Mouse (Mus musculus) embryonic fibroblast, embryonic 13.5 days (primary cell): Measurements from ENCODE around the gene Fam168a. TPM values are rescaled to one million over a fixed set of nuclear protein-coding genes. Genes with fewer than 3 reads are reported as not detected.
"Not testable (repeated sequence)": the region's sequence is repeated elsewhere in the genome, so short reads cannot be mapped to it uniquely, and the experiment has no call there.

Experiments used
- H3K27ac ChIP-seq: 2 replicates; pipeline ENCODE4 v1.5.1; 2012; ENCODE audit warnings: low read length, control low read depth, inconsistent platforms; ENCODE audit not compliant: insufficient read depth
- H3K4me1 ChIP-seq: 2 replicates; pipeline ENCODE4 v1.6.1; 2011; ENCODE audit warnings: low read length; ENCODE audit not compliant: control insufficient read depth, insufficient read depth
- H3K4me3 ChIP-seq: 2 replicates; pipeline ENCODE4 v1.5.1; 2011; ENCODE audit warnings: mild to moderate bottlenecking, control low read depth, low read length; ENCODE audit not compliant: insufficient read depth
- CTCF ChIP-seq: IDR thresholded peaks from 2 replicates; pipeline ENCODE4 v1.5.1; 2011; ENCODE audit warnings: mild to moderate bottlenecking, control low read depth, low read length, moderate library complexity, borderline replicate concordance; ENCODE audit not compliant: insufficient read depth
- POLR2A ChIP-seq: IDR thresholded peaks from 2 replicates; pipeline ENCODE4 v1.6.1; 2011; ENCODE audit warnings: low read depth, mild to moderate bottlenecking, control low read depth, low read length, moderate library complexity
- polyA plus RNA-seq: library from polyadenylated mRNA; stranded (reverse); fragments of >200 nt; gene quantifications from 2 replicates; pipeline ENCODE4 v1.2.4, GENCODE M21; 2011; ENCODE audit warnings: low read depth; ENCODE audit not compliant: missing spikeins, insufficient read length

The Fam168a gene
- polyA plus RNA-seq, 1 experiment: 58.0 TPM

DNA sequence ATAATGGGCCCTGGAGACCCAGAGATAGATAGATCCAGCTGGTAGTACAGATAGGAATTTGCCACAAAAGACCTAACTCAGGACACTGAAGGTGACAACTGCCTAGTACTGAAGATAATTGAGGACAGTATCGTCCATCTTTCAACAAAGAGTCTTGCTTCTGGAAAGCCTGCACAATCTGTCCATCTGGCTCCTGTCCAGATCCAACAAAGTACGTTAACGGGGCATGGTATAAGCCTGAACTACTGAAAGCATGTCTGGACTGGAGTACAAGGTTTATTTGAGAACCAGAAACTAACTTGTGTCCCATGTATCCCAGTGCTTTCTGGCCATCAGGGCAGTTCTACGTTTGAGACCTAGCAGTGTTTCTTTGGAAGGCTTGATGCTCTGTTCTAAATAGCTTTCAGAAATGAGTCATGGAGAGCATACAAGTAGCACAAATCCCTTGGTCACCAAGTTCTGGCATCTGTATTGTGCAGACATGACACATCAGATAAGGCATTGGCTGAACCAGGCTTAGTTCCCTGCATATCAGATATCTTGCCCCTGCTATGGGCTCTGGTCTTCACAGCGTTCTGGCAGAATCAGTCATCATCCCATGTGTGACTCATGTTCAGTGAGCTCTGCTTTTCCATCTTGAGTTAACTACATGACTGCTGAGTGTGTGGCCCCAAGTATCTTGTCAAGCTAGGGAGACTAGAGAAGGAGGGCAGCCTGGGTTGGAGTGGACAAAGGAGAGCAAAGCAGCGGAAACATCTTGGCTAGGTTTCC lies 133.4 kb downstream of the Fam168a start:
- Histone ChIP-seq H3K4me3 (no peak overlapping the region), H3K4me1 (peaks cover 14% of the 10 kb centered on the region), H3K27ac (peak overlapping the region; percentile 69)
- TF ChIP-seq CTCF (no peak), POLR2A (no peak)

- Histone ChIP-seq H3K4me1 (peaks cover 14% of the 10 kb centered on the region), H3K4me3 (no peak overlapping the region), H3K27ac (peak overlapping the region; percentile 5; the same call in 1 of the 2 replicates)
- TF ChIP-seq CTCF: no peak
Observed at GRCm38 (mm10) chr7:100840906-100841305, 134.5 kb downstream of the Fam168a start.

DNA sequence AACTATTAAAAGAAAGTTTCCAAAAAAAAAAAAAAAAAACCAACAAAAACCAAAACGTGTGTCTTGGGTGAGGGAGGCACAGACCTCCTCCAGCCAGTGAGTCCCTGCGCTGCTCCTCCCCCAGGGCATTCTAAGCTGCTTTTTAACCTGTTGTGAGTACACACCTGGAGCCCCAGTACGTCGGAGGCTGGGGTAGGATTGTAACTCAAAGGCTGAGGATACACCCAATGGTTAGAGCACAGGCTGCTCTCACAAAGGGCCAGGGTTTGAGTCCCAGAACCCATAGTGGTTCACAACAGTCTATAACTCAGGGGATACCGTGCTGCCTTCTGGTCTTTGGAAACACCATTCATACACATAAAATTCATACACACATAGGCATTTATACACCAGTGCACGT lies 135.2 kb downstream of the Fam168a start:
- TF ChIP-seq POLR2A (no peak), CTCF (no peak)
- Histone ChIP-seq H3K27ac (no peak overlapping the region), H3K4me1 (peaks cover 14% of the 10 kb centered on the region)

GRCm38 (mm10) chr7:100842175-100842574 lies 135.7 kb downstream of the Fam168a start:
- H3K27ac ChIP-seq: no peak overlapping the region
- H3K4me3 ChIP-seq: no peak overlapping the region
- TF ChIP-seq CTCF (no peak), POLR2A (no peak)
- H3K4me1 ChIP-seq: peaks cover 14% of the 10 kb centered on the region

More for the DNA sequence above, 135.2 kb downstream of the Fam168a start:
- H3K4me3 ChIP-seq: no peak overlapping the region

GRCm38 (mm10) chr7:100843866-100844265 lies 137.4 kb downstream of the Fam168a start:
- Histone ChIP-seq H3K4me3 (no peak overlapping the region), H3K27ac (no peak overlapping the region), H3K4me1 (peaks cover 11% of the 10 kb centered on the region)
- TF ChIP-seq POLR2A (no peak), CTCF (no peak)

DNA sequence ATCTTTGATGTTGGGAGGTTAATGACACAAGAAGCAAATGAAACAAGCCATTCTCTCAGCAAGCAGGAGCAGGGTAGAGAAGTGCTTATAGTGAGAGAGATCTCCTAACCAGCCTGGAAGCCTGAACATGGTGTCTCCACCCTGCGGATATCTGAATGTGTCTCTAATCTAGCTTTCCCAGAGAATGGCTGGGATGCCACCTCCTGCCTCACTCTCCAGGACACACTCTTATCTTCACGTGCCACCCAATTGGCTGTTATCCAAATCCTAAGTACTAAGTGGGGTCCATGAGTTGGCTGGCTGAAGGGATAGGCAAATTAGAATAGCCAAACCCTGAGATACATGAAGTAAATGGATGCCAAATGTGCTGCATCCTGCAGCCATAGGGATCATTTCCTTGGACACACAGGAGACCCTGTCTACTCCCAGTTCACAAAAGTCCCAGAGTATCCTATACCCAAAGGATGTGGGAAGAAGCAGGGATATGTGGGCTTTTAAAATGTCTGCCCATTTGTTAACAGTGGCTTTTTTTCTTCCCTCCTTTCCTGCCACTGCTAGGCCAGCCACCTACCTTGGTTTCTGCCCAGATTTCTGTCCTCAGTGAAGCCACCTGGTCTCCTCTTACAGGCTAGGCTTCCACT lies 138.1 kb downstream of the Fam168a start:
- Histone ChIP-seq H3K27ac (no peak overlapping the region), H3K4me3 (no peak overlapping the region), H3K4me1 (peaks cover 7% of the 10 kb centered on the region)
- TF ChIP-seq CTCF (no peak), POLR2A (no peak)

DNA sequence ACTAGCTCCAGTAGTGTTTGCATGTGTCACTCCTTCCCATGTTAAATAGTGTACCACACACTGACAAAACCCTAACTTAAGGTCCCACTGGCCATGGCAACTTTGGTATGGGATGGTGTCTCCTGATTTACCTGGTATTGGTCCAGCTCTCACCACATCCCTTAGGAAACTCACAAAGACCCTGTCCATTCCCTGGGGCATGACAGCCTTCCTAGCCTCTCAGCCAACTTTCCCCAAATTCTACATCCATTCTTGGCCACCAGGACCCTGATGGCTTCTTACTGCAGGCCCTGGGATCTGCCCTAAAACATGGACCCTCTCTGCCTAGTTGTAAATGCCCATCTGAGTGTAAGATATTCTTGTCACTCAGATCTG lies 138.6 kb downstream of the Fam168a start:
- Histone ChIP-seq H3K27ac (no peak overlapping the region), H3K4me3 (no peak overlapping the region), H3K4me1 (peaks cover 2% of the 10 kb centered on the region; the same call in 1 of the 2 replicates)
- TF ChIP-seq POLR2A (no peak), CTCF (no peak)

GRCm38 (mm10) chr7:100845412-100845811 lies 139.0 kb downstream of the Fam168a start:
- Histone ChIP-seq H3K27ac (no peak overlapping the region), H3K4me3 (no peak overlapping the region), H3K4me1 (no peaks in the 10 kb centered on the region)
- TF ChIP-seq POLR2A (no peak), CTCF (no peak)

DNA sequence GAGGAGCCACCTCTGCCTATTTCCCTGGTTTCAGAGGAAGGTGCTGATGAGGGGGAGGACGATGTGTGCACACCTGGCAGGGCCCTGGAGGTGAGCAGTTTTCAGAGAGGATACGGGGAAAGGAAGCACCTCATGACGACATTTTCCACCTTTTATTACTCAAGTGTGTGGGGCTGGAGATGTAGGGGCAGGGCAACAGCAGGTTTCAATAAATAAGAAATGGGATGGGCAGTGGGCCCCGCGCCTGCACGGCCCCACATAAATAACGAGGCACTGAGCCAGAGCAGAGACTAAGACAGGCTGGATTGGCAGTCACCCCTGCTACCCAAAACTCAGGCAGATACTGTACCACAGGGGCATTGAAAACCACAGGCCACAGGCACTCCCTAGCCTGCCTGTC lies 139.6 kb downstream of the Fam168a start:
- not testable (repeated sequence) for H3K4me1 ChIP-seq, H3K27ac ChIP-seq

DNA sequence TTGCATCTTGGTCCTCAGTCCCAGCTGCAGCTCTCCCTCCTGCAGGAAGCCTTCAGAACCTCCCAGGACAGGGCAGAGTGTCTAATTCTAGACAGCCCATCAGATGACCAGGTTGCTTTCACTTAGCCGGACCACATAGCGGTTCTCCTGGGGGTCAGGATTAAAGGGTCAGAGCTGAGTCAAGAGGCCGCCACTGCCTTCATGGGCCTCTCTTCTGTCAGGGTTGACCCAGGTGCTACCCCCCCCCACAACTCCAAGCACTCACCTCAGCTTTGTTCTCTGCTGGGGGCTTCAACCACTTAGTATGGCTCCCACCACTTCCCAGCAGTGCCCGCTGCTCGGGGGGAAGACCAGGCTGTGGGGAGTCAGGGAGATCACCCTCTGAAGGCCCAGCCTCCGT lies 140.7 kb downstream of the Fam168a start:
- no peak overlapping the region for H3K27ac ChIP-seq
- no peak for TF ChIP-seq POLR2A
- no peak for TF ChIP-seq CTCF
- no peaks in the 10 kb centered on the region for H3K4me1 ChIP-seq
- no peak overlapping the region for H3K4me3 ChIP-seq

More for the DNA sequence above, 139.6 kb downstream of the Fam168a start:
- not testable (repeated sequence) for H3K4me3 ChIP-seq
